Mouse (Mus musculus) mouse embryonic stem cell (cell line): Measurements from ENCODE around the gene Sinhcaf.

ENCODE experiments used
- in situ Hi-C, 2 experiments: fragments of 300-500 bp; cut with MboI; formaldehyde crosslinking; loops; 1 replicate in 1 of 2; 3 replicates in 1 of 2; pipeline ENCODE4 v1.14.3; 2019 to 2020; ENCODE audit warnings: low sequenced_read_pairs in 2 of 2, low pct_unique_long_range_greater_than_20kb in 1 of 2, mixed read lengths in 1 of 2; ENCODE audit not compliant: unreplicated experiment in 1 of 2

Sinhcaf gene

GRCm38 (mm10) chr6:148946409-148946742 is at the start of gene Sinhcaf:
TSS of gene Sinhcaf (minus strand) at chr6:148946467.
- in situ Hi-C loops = loop anchor here in 1 of 2 experiments (10.0 kb wide), 1 partner anchor 48 kb away; no protein-coding TSS in a partner anchor

GRCm38 (mm10) chr6:148994327-148994999 is 48.2 kb upstream of the Sinhcaf start:
- in situ Hi-C loops = loop anchor here (5.0 to 25.0 kb wide), 4 partner anchors 37 to 1907 kb away; partner anchors contain the start of genes Klhl42 (in 1 of the 2), Mansc4 (in 1 of the 2) and Sinhcaf (in 1 of the 2)

GRCm38 (mm10) chr6:148993117-148994077 is 47.1 kb upstream of the Sinhcaf start:
- in situ Hi-C loops = loop anchor here (5.0 to 25.0 kb wide), 4 partner anchors 36 to 1906 kb away; partner anchors contain the start of genes Klhl42 (in 1 of the 2), Mansc4 (in 1 of the 2) and Sinhcaf (in 1 of the 2)

GRCm38 (mm10) chr6:148992373-148993116 is 46.3 kb upstream of the Sinhcaf start:
- in situ Hi-C loops = loop anchor here (5.0 to 25.0 kb wide), 4 partner anchors 35 to 1905 kb away; partner anchors contain the start of genes Klhl42 (in 1 of the 2), Mansc4 (in 1 of the 2) and Sinhcaf (in 1 of the 2)

- in situ Hi-C loops = loop anchor here (5.0 to 25.0 kb wide), 4 partner anchors 35 to 1905 kb away; partner anchors contain the start of genes Klhl42 (in 1 of the 2), Mansc4 (in 1 of the 2) and Sinhcaf (in 1 of the 2)
Observed at GRCm38 (mm10) chr6:148991660-148992372, 45.5 kb upstream of the Sinhcaf start.

DNA sequence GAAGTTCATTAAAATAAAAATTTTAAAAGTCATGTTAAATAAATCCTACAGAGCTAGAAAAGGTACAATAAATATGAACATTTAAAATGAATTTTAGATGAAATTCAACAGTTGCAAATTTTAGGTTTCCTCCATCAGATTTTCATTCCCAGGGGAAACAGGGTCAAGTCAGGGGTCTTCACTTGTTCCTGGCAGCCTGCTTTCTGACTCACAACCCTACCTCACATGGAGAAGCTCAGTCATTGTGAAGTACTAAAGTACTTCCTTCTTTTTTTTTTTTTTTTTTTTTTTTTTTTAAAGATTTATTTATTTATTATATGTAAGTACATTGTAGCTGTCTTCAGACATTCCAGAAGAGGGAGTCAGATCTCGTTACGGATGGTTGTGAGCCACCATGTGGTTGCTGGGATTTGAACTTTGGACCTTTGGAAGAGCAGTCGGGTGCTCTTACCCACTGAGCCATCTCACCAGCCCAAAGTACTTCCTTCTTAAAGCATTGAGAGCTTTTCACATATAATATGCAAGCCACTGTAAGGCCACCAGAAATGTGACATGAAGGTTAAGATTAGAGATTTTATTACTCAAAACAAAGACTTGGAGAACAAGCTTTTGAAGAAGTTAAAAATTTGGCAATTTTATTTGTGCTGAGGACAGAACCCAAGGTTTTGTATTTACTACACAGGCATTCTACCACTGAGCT is 43.7 kb upstream of the Sinhcaf start:
- in situ Hi-C loops = loop anchor here (5.0 to 25.0 kb wide), 4 partner anchors 33 to 1903 kb away; partner anchors contain the start of genes Klhl42 (in 1 of the 2), Mansc4 (in 1 of the 2) and Sinhcaf (in 1 of the 2)

GRCm38 (mm10) chr6:148986003-148986402 is 39.7 kb upstream of the Sinhcaf start:
- in situ Hi-C loops = loop anchor here in 1 of 2 experiments (25.0 kb wide), 1 partner anchor 1899 kb away; the partner anchor contains the start of genes Klhl42 and Mansc4

GRCm38 (mm10) chr6:148980495-148980894 is 34.2 kb upstream of the Sinhcaf start:
- in situ Hi-C loops = loop anchor here in 1 of 2 experiments (25.0 kb wide), 1 partner anchor 1893 kb away; the partner anchor contains the start of genes Klhl42 and Mansc4

GRCm38 (mm10) chr6:148975096-148975495 is 28.8 kb upstream of the Sinhcaf start:
- in situ Hi-C loops = loop anchor here in 1 of 2 experiments (25.0 kb wide), 1 partner anchor 1888 kb away; the partner anchor contains the start of genes Klhl42 and Mansc4

GRCm38 (mm10) chr6:148972891-148973290 is 26.6 kb upstream of the Sinhcaf start:
- in situ Hi-C loops = no loop called here

DNA sequence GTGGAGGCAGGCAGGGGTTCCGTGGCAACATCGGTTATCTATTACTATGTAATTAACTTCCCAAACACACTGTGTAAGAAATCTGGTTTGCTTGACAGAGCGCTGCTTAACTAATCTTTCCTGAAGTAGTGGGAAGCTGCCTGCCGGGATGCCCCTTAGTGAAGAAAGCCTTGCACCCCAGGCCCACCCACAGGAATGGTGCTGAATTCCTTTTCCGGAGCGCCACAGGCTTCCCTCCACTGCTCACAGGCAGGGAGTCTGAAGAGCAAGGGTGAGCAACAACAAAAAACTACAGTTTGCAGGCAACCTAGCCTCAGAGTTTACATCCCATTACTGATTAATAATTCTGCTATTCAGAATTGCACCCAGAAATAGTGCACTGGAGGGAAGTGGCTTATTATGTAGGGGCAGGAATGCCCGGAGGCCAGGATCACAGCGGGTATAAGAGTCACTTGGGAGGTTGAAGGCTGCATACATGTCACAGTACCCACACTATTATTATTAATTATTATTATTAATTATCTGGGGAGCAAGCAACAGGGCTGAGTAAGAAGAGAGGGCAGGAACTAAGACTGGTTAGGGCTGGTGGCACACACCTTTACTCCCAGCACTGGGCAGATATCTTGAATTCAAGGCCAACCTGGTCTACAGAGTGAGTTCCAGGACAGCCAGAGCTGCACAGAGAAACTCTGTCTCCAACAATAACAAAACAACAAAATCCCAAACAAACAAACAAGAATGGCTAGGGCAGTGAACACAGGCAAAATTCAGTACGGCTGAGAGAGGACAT is 26.0 kb upstream of the Sinhcaf start:
- in situ Hi-C loops = no loop called here

DNA sequence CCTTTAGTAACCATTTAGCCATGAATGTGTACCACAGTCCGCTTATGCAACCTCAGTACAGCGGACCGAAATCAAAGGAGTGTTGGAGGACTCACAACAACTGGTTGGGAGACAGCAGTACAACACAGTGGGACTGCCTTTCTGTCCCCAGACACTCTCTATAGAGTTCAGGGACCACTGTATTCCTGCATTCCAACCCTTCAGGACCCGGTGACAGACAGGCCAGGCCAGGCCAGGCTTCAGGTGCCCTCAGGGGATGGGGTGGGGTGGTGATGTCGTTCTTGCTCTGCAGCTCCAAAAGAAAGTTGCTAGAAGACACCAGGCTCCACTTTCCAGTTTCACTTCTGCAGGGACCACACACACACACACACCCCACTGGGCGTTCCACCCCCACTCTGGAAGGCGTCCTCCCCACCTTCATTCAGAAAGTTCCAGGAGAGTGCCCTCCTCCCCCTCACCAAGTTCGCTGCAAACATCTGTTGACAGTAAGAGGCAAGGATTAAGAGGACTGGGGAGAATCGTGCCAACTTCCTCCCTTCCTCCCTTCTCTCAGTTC is 25.2 kb upstream of the Sinhcaf start:
- in situ Hi-C loops = no loop called here

DNA sequence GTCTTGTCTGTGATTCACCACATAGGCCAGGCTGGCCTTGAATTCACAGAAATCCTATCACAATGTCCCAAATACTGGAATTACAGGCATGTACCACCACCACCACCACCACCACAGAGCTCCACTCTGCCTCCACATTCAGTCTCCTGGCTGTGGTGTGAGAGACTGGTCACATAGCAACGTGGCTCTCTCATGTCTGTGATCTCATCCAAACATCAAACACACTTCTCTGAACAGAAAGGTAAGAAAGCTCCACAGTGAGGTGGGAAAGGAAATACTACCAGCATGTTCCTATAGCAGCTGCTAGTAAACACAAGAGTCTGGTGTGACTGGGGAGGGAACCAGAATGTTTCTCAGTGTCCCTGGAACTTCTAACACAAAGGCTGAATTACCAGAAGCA is 15.0 kb upstream of the Sinhcaf start:
- in situ Hi-C loops = no loop called here

GRCm38 (mm10) chr6:148959540-148960238 is 13.4 kb upstream of the Sinhcaf start:
- in situ Hi-C loops = loop anchor here in 1 of 2 experiments (5.0 kb wide), 1 partner anchor 33 kb away; no protein-coding TSS in a partner anchor

DNA sequence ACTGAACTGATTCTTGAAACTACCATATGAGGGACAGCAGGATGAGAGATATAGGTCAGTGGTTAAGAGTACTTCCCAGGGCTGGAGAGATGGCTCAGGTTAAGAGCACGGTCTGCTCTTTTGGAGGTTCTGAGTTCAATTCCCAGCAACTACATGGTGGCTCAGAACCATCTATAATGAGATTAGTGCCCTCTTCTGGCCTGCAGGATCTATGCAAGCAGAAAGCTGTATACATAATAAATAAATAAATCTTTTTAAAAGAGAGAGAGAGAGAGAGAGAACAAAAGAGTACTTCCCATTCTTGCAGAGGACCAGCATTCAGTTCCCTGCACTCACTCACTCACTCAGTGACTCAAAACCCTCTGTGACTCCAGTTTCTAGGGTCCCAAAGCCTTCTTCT is 12.4 kb upstream of the Sinhcaf start:
- in situ Hi-C loops = loop anchor here in 1 of 2 experiments (5.0 kb wide), 1 partner anchor 34 kb away; no protein-coding TSS in a partner anchor
